Mouse (Mus musculus) forebrain, postnatal 0 days (tissue): ENCODE results near the gene Pdk2. TPM values are rescaled to one million over a fixed set of nuclear protein-coding genes. Genes with fewer than 3 reads are reported as not detected.

Experiments used
- ATAC-seq: fragments of 200-750 bp; cut with Nextera tagmentation; 2 replicates; pipeline ENCODE4 v1.8.0; 2017; ENCODE audit warnings: mild to moderate bottlenecking, moderate library complexity
- DNase-seq: peaks from one replicate; pipeline ENCODE4 v3.0.0-alpha.2; 2015
- H3K27ac ChIP-seq: fragments of 300-500 bp; sonication (generic); 2 replicates; pipeline ENCODE4 v1.5.1; 2014; ENCODE audit warnings: low read depth, mild to moderate bottlenecking, antibody characterized with exemption, low read length, moderate library complexity, mixed read lengths
- H3K27me3 ChIP-seq: fragments of 300-500 bp; sonication (generic); 2 replicates; pipeline ENCODE4 v1.6.1; 2014; ENCODE audit warnings: mild to moderate bottlenecking, low read length, mixed read lengths; ENCODE audit not compliant: insufficient read depth
- H3K36me3 ChIP-seq: fragments of 300-500 bp; sonication (generic); 2 replicates; pipeline ENCODE4 v1.6.1; 2014; ENCODE audit warnings: mild to moderate bottlenecking, moderate library complexity; ENCODE audit not compliant: insufficient read depth
- H3K4me1 ChIP-seq: fragments of 300-500 bp; sonication (generic); 2 replicates; pipeline ENCODE4 v1.6.1; 2014; ENCODE audit warnings: antibody characterized with exemption; ENCODE audit not compliant: insufficient read depth
- H3K4me2 ChIP-seq: fragments of 300-500 bp; sonication (generic); 2 replicates; pipeline ENCODE4 v1.6.1; 2014; ENCODE audit warnings: low read depth, mild to moderate bottlenecking, moderate library complexity
- H3K4me3 ChIP-seq: fragments of 300-500 bp; sonication (generic); 2 replicates; pipeline ENCODE4 v1.5.1; 2014; ENCODE audit warnings: low read depth, low read length, mixed read lengths
- H3K9ac ChIP-seq: fragments of 300-500 bp; sonication (generic); 2 replicates; pipeline ENCODE4 v1.6.1; 2014; ENCODE audit warnings: mild to moderate bottlenecking
- H3K9me3 ChIP-seq: fragments of 300-500 bp; sonication (generic); 2 replicates; pipeline ENCODE4 v1.6.1; 2016; ENCODE audit warnings: low read length
- CTCF ChIP-seq: sonication (generic); IDR thresholded peaks from 2 replicates; pipeline ENCODE4 v1.5.1; 2016; ENCODE audit warnings: antibody characterized with exemption, control low read depth, low read depth
- WGBS: fragments of 180-500 bp; shearing (Covaris S2); extraction: QIAGEN DNeasy Blood & Tissue Kit; methylation state at CpG from one replicate; pipeline ENCODE4 v1.1.7; 2014; 5-methylcytosine and 5-hydroxymethylcytosine counted together
- polyA plus RNA-seq: library from polyadenylated mRNA; unstranded; fragments of >200 nt; fragmentation: Nextera tagmentation; extraction: Ambion mirVana; gene quantifications from 2 replicates; pipeline ENCODE4 v1.2.1, GENCODE M21; 2015
- total RNA-seq: library from RNA; depleted of rRNA; stranded (reverse); fragments of >200 nt; gene quantifications from 2 replicates; pipeline ENCODE4 v1.2.3, GENCODE M21; 2014

Pdk2 gene
- total and polyA plus RNA-seq, 2 experiments from 2014 or later, result 6.9 to 38.1 TPM

DNA sequence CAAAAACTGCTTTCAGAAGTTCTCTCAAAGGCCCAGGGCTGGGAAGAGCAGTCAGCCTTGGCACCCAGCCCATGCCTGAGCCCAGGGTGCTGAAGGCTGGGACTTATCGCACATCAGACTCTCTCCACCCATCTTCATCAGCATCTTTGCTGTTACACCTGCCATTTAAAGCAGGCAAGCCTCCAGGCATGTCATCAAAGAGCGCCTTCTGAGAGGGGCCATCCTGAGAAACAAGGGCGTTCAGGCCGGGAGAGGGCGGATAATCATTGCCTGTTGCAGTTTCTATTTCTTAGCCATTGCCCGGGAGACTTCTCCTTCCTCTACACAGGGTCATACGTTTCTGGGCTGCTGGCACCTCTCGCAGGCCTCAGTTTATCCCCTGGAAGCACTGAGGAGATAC is 53.3 kb downstream of the Pdk2 start:
- Histone ChIP-seq H3K9ac (no peak overlapping the region), H3K36me3 (no peaks in the 10 kb centered on the region), H3K4me2 (no peak overlapping the region), H3K27me3 (no peaks in the 10 kb centered on the region), H3K27ac (no peak overlapping the region), H3K9me3 (no peaks in the 10 kb centered on the region), H3K4me1 (peaks cover 17% of the 10 kb centered on the region), H3K4me3 (no peak overlapping the region)
- DNase-seq (no peak), ATAC-seq (no peak)
- no peak for TF ChIP-seq CTCF
- 84% methylated on average over 8 of the region's 8 CpGs for WGBS

DNA sequence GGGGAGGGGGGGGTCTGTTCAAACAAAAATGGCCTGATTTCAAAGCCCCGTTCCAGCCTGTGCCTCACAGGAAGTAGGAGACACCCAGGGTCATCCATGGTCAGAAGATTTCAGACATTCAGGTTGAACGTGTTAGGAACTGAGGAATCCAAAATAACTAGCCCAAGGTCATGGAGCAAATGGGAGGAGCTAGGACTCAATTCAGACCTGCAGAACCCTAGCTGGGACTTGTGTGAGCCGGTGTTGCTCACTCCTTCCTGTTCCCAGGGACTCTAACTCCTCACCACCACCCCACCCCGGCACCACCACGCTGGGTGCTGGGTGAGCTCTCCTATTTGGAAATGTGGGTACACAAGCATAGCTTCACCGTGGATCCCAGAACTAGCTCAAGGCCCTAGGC is 53.8 kb downstream of the Pdk2 start:
- Histone ChIP-seq H3K36me3 (no peaks in the 10 kb centered on the region), H3K27ac (no peak overlapping the region), H3K4me1 (peaks cover 17% of the 10 kb centered on the region), H3K4me3 (no peak overlapping the region), H3K4me2 (no peak overlapping the region), H3K9me3 (no peaks in the 10 kb centered on the region), H3K9ac (no peak overlapping the region), H3K27me3 (no peaks in the 10 kb centered on the region)
- no peak for ATAC-seq
- no peak for DNase-seq
- no peak for TF ChIP-seq CTCF
- 58% methylated on average over 6 of the region's 6 CpGs for WGBS

DNA sequence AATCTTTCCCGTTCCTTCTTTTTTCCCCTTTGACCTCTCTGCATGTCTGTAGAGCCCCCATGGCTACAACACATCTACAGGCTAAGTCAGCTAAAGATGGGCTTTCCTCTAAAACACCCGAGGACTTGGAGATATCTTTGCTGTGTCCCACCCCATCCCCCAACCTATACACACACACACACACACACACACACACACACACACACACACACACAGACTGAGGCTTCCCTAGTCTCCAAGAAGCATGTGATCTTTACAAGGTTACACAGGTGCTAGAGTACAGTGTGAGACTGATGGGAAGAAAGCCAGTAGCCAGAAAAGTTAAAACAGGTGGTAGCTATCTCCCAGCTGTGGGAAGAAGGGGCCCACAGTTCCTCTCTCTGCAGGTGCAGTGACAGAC is 54.7 kb downstream of the Pdk2 start:
- no peak overlapping the region for H3K27ac ChIP-seq
- ATAC-seq, result no peak

DNA sequence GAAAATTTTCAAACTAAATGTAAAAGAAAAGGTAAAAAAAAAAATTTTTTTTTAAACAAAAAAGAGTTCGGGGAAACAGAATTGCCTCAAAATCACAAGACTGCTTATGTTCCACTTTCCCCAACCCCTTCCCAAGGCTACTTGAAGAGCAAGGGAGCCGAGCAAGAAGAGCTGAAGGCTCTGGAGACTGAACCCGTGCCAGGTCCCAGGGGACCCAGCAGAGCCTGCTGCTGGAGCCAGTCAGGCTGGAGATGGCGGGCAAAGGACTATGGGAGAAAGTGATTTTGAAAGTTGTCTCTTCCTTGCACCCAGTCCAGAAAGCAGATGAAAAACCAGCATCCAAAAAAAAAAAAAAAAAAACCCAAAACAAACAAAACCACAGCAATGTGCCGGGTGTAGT is 55.3 kb downstream of the Pdk2 start:
- H3K4me2 ChIP-seq, result no peak overlapping the region
- no peaks in the 10 kb centered on the region for H3K36me3 ChIP-seq
- no peaks in the 10 kb centered on the region for H3K9me3 ChIP-seq
- no peak for TF ChIP-seq CTCF
- H3K27ac ChIP-seq, result no peak overlapping the region
- DNase-seq (no peak), ATAC-seq (no peak)
- no peak overlapping the region for H3K4me3 ChIP-seq
- H3K4me1 ChIP-seq, result peaks cover 17% of the 10 kb centered on the region
- no peaks in the 10 kb centered on the region for H3K27me3 ChIP-seq
- 75% methylated on average over 5 of the region's 5 CpGs for WGBS
- no peak overlapping the region for H3K9ac ChIP-seq

More for the DNA sequence above, 54.7 kb downstream of the Pdk2 start:
- Histone ChIP-seq H3K36me3 (no peaks in the 10 kb centered on the region), H3K9me3 (no peaks in the 10 kb centered on the region), H3K4me3 (no peak overlapping the region), H3K9ac (no peak overlapping the region), H3K4me2 (no peak overlapping the region), H3K4me1 (peaks cover 17% of the 10 kb centered on the region), H3K27me3 (no peaks in the 10 kb centered on the region)
- 75% methylated on average over 2 of the region's 2 CpGs for WGBS
- DNase-seq, result no peak
- no peak for TF ChIP-seq CTCF

DNA sequence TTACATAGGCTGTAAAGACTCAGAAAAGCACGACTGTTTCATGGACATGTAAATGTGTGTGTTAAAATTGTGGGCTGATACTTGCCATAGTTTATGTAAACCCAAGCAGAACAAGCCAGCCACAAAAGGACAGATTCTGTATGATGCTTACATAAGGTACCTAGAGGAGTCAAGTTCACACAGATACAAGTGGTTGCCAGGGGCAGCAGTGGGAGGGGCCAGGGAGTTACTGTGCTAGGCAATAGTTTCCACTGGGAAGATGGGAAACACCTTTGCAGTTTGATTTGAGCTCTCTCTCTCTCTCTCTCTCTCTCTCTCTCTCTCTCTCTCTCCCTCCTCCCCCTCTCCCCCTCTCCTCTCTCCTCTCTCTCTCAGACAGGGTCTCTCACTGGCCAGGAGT is 56.0 kb downstream of the Pdk2 start:
- Histone ChIP-seq H3K9me3 (no peaks in the 10 kb centered on the region), H3K27ac (no peak overlapping the region), H3K4me1 (peaks cover 12% of the 10 kb centered on the region), H3K36me3 (no peaks in the 10 kb centered on the region), H3K9ac (no peak overlapping the region), H3K4me2 (no peak overlapping the region), H3K4me3 (no peak overlapping the region), H3K27me3 (no peaks in the 10 kb centered on the region)
- no peak for DNase-seq
- no peak for TF ChIP-seq CTCF
- WGBS, result 59% methylated on average over 1 of the region's 1 CpGs
- no peak for ATAC-seq

DNA sequence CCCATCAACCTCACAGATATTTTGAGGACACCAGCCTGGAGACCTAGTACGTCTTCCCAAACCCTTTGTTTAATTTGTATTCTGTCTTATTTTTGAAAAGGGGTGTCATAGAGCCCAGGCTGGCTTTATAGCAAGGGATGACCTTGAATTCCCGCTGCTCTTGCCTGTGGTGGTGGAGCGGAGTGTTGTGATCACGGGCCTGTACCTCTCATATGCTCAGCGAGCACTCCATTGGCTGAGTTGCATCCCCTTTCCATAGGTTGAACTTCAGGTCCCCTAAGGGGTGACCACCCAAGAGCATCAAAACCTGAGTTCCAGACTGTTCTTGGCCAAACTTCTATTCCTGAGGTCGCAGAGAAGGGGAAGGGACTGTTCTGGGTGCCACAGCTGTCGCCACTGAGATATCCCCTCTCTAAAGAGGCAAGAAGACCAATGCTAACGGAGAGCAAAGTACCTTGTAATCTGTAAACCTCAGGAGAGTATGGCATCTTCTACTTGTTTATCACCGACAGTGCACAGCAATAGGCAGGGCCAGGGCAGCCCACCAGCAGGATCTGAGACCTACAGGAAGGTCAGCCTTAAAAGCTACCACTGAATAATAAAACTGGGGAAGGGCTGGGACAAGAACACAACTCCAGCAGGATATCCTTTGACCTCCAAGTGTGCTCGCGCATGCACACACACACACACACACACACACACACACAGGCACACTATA is 61.5 kb downstream of the Pdk2 start:
- H3K27me3 ChIP-seq, result no peaks in the 10 kb centered on the region
- ATAC-seq (no peak), DNase-seq (no peak)
- no peaks in the 10 kb centered on the region for H3K9me3 ChIP-seq
- H3K36me3 ChIP-seq, result no peaks in the 10 kb centered on the region
- no peak for TF ChIP-seq CTCF
- peak overlapping the region; percentile 50 for H3K4me2 ChIP-seq
- peak overlapping the region; percentile 42 for H3K27ac ChIP-seq
- H3K9ac ChIP-seq, result peak overlapping the region; percentile 44
- peak overlapping the region; percentile 31 for H3K4me3 ChIP-seq
- WGBS, result 76% methylated on average over 11 of the region's 11 CpGs
- H3K4me1 ChIP-seq, result peaks cover 16% of the 10 kb centered on the region

DNA sequence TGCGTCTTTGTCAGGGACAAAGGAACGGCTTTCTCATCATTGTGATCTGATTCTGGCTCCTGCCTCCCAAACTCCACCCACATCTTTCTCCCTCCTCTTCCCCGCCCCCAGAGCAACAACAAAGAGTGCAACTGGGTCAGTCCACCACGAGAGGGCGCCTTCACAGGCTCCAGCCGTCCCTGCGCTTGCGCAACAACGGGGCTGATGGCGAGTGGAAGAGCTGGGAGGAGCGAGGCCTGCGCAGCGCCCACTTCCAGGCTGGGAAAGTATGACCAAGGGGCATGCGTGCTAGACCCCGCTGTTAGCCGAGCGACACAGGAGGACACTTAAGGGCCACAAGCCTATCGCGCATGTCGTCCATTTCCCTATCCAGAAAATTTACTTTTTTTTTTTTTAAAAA is 62.2 kb downstream of the Pdk2 start:
- WGBS, result under 1% methylated on average over 20 of the region's 20 CpGs
- Histone ChIP-seq H3K4me2 (peak overlapping the region; percentile 50), H3K4me1 (peaks cover 16% of the 10 kb centered on the region), H3K27me3 (no peaks in the 10 kb centered on the region), H3K4me3 (peak overlapping the region; percentile 31), H3K9ac (peak overlapping the region; percentile 69), H3K36me3 (no peaks in the 10 kb centered on the region), H3K9me3 (no peaks in the 10 kb centered on the region), H3K27ac (peak overlapping the region; percentile 96)
- DNase-seq (peak; percentile 99), ATAC-seq (peak; percentile 96)
- peak; percentile 99 for TF ChIP-seq CTCF
